Mouse (Mus musculus) layer of hippocampus, adult 18-20 months (tissue): ENCODE data around the gene Mindy4b-ps. TPM values are rescaled to one million over a fixed set of nuclear protein-coding genes. Genes with fewer than 3 reads are reported as not detected.
A peak's percentile ranks its signal among the peaks of the same experiment; 100 is the strongest.
"Not testable (repeated sequence)": the region's sequence is repeated elsewhere in the genome, so short reads cannot be mapped to it uniquely, and the experiment has no call there.

Experiments used
- DNase-seq, 2 experiments: peaks; one replicate each; pipeline ENCODE4 v3.0.0; 2022; ENCODE audit warnings: low spot score in 2 of 2
- long read RNA-seq: library from polyadenylated mRNA; stranded (forward); transcript quantifications from one replicate; pipeline ENCODE4 v2.0.0, GENCODE M21; 2021
- total RNA-seq, 2 experiments: library from RNA; stranded (reverse); gene quantifications; 2 replicates each; pipeline ENCODE4 v1.2.3; 2021

Gene Mindy4b-ps
- total RNA-seq = 1 to 10 TPM; 1.6 to 1.9 TPM
- long read RNA-seq, partial matches to known transcripts = 2 of 2 reads
- long read RNA-seq, other reads (novel, unspliced or antisense) = 0 of 2 reads

- no peak for DNase-seq
Observed at GRCm38 (mm10) chr3:58822211-58822610, at the start of gene Mindy4b-ps. Gene Mindy4b-ps, minus strand, starts transcription at chr3:58822311.

- not testable (repeated sequence) for DNase-seq
Observed at GRCm38 (mm10) chr3:58871882-58872281, 49.8 kb upstream of the Mindy4b-ps start.

GRCm38 (mm10) chr3:58865690-58866089 lies 43.6 kb upstream of the Mindy4b-ps start:
- peak in 1 of 2 experiments; percentile 59 for DNase-seq

GRCm38 (mm10) chr3:58862976-58863375 lies 40.9 kb upstream of the Mindy4b-ps start:
- no peak for DNase-seq

GRCm38 (mm10) chr3:58843415-58843814 lies 21.3 kb upstream of the Mindy4b-ps start:
- DNase-seq = peak in 1 of 2 experiments; percentile 42

- DNase-seq = peak; percentile 38 to 80
Observed at GRCm38 (mm10) chr3:58833442-58834160, 11.5 kb upstream of the Mindy4b-ps start.

GRCm38 (mm10) chr3:58832888-58833287 lies 10.8 kb upstream of the Mindy4b-ps start:
- DNase-seq = no peak

GRCm38 (mm10) chr3:58831586-58831985 lies 9.5 kb upstream of the Mindy4b-ps start:
- DNase-seq = no peak

GRCm38 (mm10) chr3:58829926-58830325 lies 7.8 kb upstream of the Mindy4b-ps start:
- DNase-seq = no peak

- no peak for DNase-seq
Observed at GRCm38 (mm10) chr3:58828366-58829153, 6.4 kb upstream of the Mindy4b-ps start.

- DNase-seq = no peak
Observed at GRCm38 (mm10) chr3:58826266-58826665, 4.2 kb upstream of the Mindy4b-ps start.

- DNase-seq = no peak
Observed at GRCm38 (mm10) chr3:58817337-58817736, 4.8 kb downstream of the Mindy4b-ps start.

GRCm38 (mm10) chr3:58814191-58814590 lies 7.9 kb downstream of the Mindy4b-ps start:
- no peak for DNase-seq

GRCm38 (mm10) chr3:58810353-58810752 lies 11.8 kb downstream of the Mindy4b-ps start:
- DNase-seq = peak in 1 of 2 experiments; percentile 41

GRCm38 (mm10) chr3:58809111-58809915 lies 12.8 kb downstream of the Mindy4b-ps start:
- DNase-seq = no peak

GRCm38 (mm10) chr3:58808636-58809035 lies 13.5 kb downstream of the Mindy4b-ps start:
- no peak for DNase-seq

GRCm38 (mm10) chr3:58804745-58805144 lies 17.4 kb downstream of the Mindy4b-ps start:
- no peak for DNase-seq

GRCm38 (mm10) chr3:58798676-58799075 lies 23.4 kb downstream of the Mindy4b-ps start:
- DNase-seq = no peak

- no peak for DNase-seq
Observed at GRCm38 (mm10) chr3:58798245-58798644, 23.9 kb downstream of the Mindy4b-ps start.

- DNase-seq = peak; percentile 16 to 22
Observed at GRCm38 (mm10) chr3:58789473-58789872, 32.6 kb downstream of the Mindy4b-ps start.

GRCm38 (mm10) chr3:58789033-58789432 lies 33.1 kb downstream of the Mindy4b-ps start:
- DNase-seq = no peak
